Comparison of ENCODE assay signal across 10 mouse cellular contexts in the genomic region with DNA sequence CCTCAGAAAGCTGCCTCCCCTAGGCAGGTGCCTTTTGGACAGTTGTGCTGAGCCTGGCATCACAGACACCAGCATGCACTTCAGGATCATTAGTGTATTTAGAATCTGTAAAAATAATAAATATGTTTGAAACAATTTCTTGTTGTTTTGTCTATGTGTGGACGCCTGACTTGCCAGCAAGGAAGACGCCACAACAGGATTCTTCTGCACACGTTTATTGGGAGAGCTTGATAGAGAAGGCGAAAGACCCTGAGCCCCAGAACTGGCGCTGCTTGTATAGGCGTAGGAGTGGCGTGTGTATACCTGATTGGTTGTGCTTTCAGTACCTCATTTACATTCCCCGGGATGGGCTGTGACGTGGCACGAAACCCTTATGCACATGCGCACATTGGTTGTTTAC. TPM values are rescaled to one million over a fixed set of nuclear protein-coding genes. Genes with fewer than 3 reads are reported as not detected.
"Had no signal": no experiment of that assay in that cellular context is flagged by ENCODE, and none has a peak within 500 bp of the region (broad histone marks: within the 10 kb centered on the region; RNA-seq: fewer than 3 reads in every experiment).

No protein-coding gene starts in this region.

RNA-seq across cellular contexts. Expression of a gene that starts 44.5 kb away (rescaled TPM):
- polyA plus RNA-seq: heart, postnatal 0 days; hindbrain, embryonic 10.5 days; hindbrain, embryonic 11.5 days; hindbrain, embryonic 12.5 days; hindbrain, embryonic 13.5 days; inflammation-experienced regulatory T-cells, adult 6 months; intestine, embryonic 14.5 days; intestine, embryonic 15.5 days; kidney, embryonic 14.5 days; kidney, embryonic 15.5 days had no signal
